Mouse (Mus musculus) small intestine, adult 2 months (tissue): Measurements from ENCODE around the gene Amn1.
"Not testable (repeated sequence)": the region's sequence is repeated elsewhere in the genome, so short reads cannot be mapped to it uniquely, and the experiment has no call there.

Experiments
- CTCF ChIP-seq: fragments of 200-500 bp; IDR thresholded peaks from 2 replicates; pipeline ENCODE4 v1.5.1; 2012; ENCODE audit warnings: low read depth, mild to moderate bottlenecking, control low read depth, inconsistent platforms, low read length, moderate library complexity, mixed read lengths; ENCODE audit not compliant: insufficient replicate concordance, insufficient read length; ENCODE audit errors: extremely low read depth
- POLR2A ChIP-seq: fragments of 200-500 bp; IDR thresholded peaks from 2 replicates; pipeline ENCODE4 v1.6.1; 2012; ENCODE audit warnings: low read depth, mild to moderate bottlenecking, control low read depth, inconsistent platforms, low read length, moderate library complexity

DNA sequence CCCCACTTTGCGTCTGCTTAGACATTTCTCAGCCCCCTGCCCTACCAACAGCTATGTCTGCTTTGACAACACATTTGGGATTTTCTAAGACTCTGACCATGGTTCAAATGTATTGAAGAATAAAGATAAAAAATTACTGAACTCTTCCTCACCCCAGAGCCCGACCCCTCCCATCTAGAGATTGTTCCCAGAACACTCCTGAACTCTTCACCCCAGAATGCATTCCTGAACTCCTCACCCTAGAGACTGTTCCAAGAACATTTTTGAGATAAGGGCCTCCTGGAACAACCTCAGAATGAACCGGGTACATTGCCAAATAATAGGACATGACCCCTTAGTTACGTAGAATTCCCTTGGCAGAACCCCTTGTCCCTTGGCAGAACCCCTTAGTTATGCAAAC, 21.5 kb downstream of the Amn1 start:
- TF ChIP-seq CTCF, POLR2A: not testable (repeated sequence)
